Comparison of ENCODE assay signal across 7 mouse cellular contexts in the genomic region with DNA sequence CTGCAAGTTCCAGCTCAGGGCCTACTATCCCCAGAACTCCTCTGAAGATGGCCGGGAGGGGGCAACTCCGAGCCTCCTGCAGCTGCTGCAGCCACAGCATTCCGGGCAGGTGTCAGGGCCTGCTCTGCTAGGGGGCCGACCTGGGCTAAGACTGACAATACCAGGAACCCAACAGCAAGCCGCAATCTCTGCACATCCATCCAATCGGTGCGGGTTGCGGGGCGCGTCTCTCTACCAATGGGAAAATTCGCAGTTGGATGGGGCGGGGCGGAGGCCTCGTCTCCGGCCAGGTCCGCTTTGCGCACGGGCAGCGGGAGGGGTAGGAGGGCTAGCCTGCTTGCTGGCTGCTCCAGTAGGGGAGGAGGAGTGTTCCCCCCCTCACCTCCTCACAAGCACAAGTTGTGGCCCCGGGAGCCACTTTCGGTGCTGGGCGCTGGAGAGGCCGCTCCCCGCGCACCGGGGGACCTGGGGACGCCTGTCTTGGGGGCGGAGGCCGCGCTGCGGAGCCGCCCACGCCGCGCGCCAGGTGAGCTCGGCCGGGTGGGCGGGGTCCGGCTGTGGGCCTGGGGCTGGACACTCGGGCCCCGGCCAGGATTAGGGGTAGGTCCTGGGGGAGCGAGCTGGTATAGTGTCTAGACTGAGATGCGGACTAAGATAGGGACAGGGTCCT. TPM values are rescaled to one million over a fixed set of nuclear protein-coding genes. Genes with fewer than 3 reads are reported as not detected.
A peak's percentile ranks its signal among the peaks of the same experiment; 100 is the strongest.
DNase-seq lines count a peak whose midpoint lies in the region; ATAC-seq and TF ChIP-seq lines count a peak whose summit lies in the region.

A gene (minus strand): TSS at position 173 of the 670 bp plus-strand sequence.
A gene (plus strand): TSS at position 252 of the 670 bp plus-strand sequence.

- ATAC-seq in embryonic facial prominence, embryonic 12.5 days (ENCODE audit: insufficient number of reproducible peaks, insufficient read depth, low FRiP score, low TSS enrichment): peak; percentile 86
- ATAC-seq in limb, embryonic 11.5 days (ENCODE audit: insufficient number of reproducible peaks, low FRiP score, low TSS enrichment, low read depth): peak; percentile 81
- ATAC-seq in midbrain, embryonic 14.5 days (ENCODE audit: low FRiP score, low TSS enrichment): peak; percentile 88

- peak; percentile 95 for DNase-seq in adrenal gland, postnatal 14 days
- DNase-seq in heart, adult 18-20 months: peak; percentile 90 to 93
- DNase-seq in kidney, adult 2 months: peak; percentile 98
- peak; percentile 94 for DNase-seq in limb, embryonic 11.5 days (ENCODE audit: low spot score)
- peak; percentile 96 for DNase-seq in midbrain, embryonic 14.5 days
- peak; percentile 36 for DNase-seq in spleen, adult 12 weeks (ENCODE audit: low spot score)

- peak within 1 kb of the TSS; percentile 81 for H3K4me2 ChIP-seq in embryonic facial prominence, embryonic 12.5 days (replicated peaks)
- H3K4me2 ChIP-seq in limb, embryonic 11.5 days (ENCODE audit: low read depth, severe bottlenecking): peak within 1 kb of the TSS; percentile 98
- peak within 1 kb of the TSS; percentile 73 for H3K4me2 ChIP-seq in midbrain, embryonic 14.5 days (ENCODE audit: low read length)

- WGBS in embryonic facial prominence, embryonic 12.5 days: under 1% methylated on average over 44 of the region's 44 CpGs
- WGBS in kidney, adult 2 months: under 1% methylated on average over 44 of the region's 44 CpGs
- WGBS in limb, embryonic 11.5 days: under 1% methylated on average over 44 of the region's 44 CpGs
- WGBS in midbrain, embryonic 14.5 days: under 1% methylated on average over 44 of the region's 44 CpGs

- H3K9ac ChIP-seq in embryonic facial prominence, embryonic 12.5 days: peak within 1 kb of the TSS; percentile 68
- peak within 1 kb of the TSS; percentile 55 for H3K9ac ChIP-seq in limb, embryonic 11.5 days (ENCODE audit: low read length)
- peak within 1 kb of the TSS; percentile 82 for H3K9ac ChIP-seq in midbrain, embryonic 14.5 days (replicated peaks; ENCODE audit: low read length)

- H3K9me3 ChIP-seq in embryonic facial prominence, embryonic 12.5 days: no peaks in the 10 kb centered on the region
- no peaks in the 10 kb centered on the region for H3K9me3 ChIP-seq in limb, embryonic 11.5 days (ENCODE audit: control insufficient read depth, low read length)
- no peaks in the 10 kb centered on the region for H3K9me3 ChIP-seq in midbrain, embryonic 14.5 days (ENCODE audit: control insufficient read depth, low read length)

- H3K4me3 ChIP-seq in embryonic facial prominence, embryonic 12.5 days: peak within 1 kb of the TSS; percentile 69
- peak within 1 kb of the TSS; percentile 79 for H3K4me3 ChIP-seq in kidney, adult 2 months (ENCODE audit: insufficient read depth, low read depth, low read length)
- peak within 1 kb of the TSS; percentile 71 for H3K4me3 ChIP-seq in limb, embryonic 11.5 days (ENCODE audit: low read depth, low read length)
- H3K4me3 ChIP-seq in midbrain, embryonic 14.5 days (replicated peaks; ENCODE audit: low read depth, low read length): peak within 1 kb of the TSS; percentile 93

- no peak within 1 kb of the TSS for H3K27ac ChIP-seq in embryonic facial prominence, embryonic 12.5 days
- H3K27ac ChIP-seq in kidney, adult 2 months (ENCODE audit: insufficient read depth, low read depth, low read length): peak within 1 kb of the TSS; percentile 20; the same call in 1 of the 2 replicates
- no peak within 1 kb of the TSS for H3K27ac ChIP-seq in limb, embryonic 11.5 days (replicated peaks; ENCODE audit: low read depth, low read length)
- H3K27ac ChIP-seq in midbrain, embryonic 14.5 days (replicated peaks; ENCODE audit: low read depth, low read length): peak within 1 kb of the TSS; percentile 72

- H3K4me1 ChIP-seq in embryonic facial prominence, embryonic 12.5 days: peaks cover 11% of the 10 kb centered on the region; the same call in 1 of the 2 replicates
- peaks cover 3% of the 10 kb centered on the region; the same call in 1 of the 2 replicates for H3K4me1 ChIP-seq in kidney, adult 2 months (ENCODE audit: control insufficient read depth, insufficient read depth, low read length)
- peaks cover 7% of the 10 kb centered on the region; the same call in 1 of the 2 replicates for H3K4me1 ChIP-seq in limb, embryonic 11.5 days (ENCODE audit: control insufficient read depth, insufficient read depth, low read length)
- peaks cover 25% of the 10 kb centered on the region for H3K4me1 ChIP-seq in midbrain, embryonic 14.5 days (ENCODE audit: control insufficient read depth, insufficient read depth, low read length)

- TF ChIP-seq POLR2A in kidney, adult 2 months (IDR thresholded peaks at IDR 0.05; ENCODE audit: low read depth, low read length): no peak

- H3K27me3 ChIP-seq in embryonic facial prominence, embryonic 12.5 days: peaks cover 36% of the 10 kb centered on the region
- no peaks in the 10 kb centered on the region for H3K27me3 ChIP-seq in kidney, adult 2 months (replicated peaks; ENCODE audit: control insufficient read depth, insufficient read depth, low read length)
- peaks cover 14% of the 10 kb centered on the region for H3K27me3 ChIP-seq in limb, embryonic 11.5 days (ENCODE audit: control insufficient read depth, insufficient read depth, low read length)
- H3K27me3 ChIP-seq in midbrain, embryonic 14.5 days (ENCODE audit: control insufficient read depth, insufficient read depth, low read length): no peaks in the 10 kb centered on the region

- no peaks in the 10 kb centered on the region for H3K36me3 ChIP-seq in embryonic facial prominence, embryonic 12.5 days
- H3K36me3 ChIP-seq in kidney, adult 2 months (ENCODE audit: control insufficient read depth, insufficient read depth, low read length): no peaks in the 10 kb centered on the region
- no peaks in the 10 kb centered on the region for H3K36me3 ChIP-seq in limb, embryonic 11.5 days (ENCODE audit: control insufficient read depth, insufficient read depth, low read length)
- peaks cover 4% of the 10 kb centered on the region; the same call in 1 of the 2 replicates for H3K36me3 ChIP-seq in midbrain, embryonic 14.5 days (ENCODE audit: control insufficient read depth, insufficient read depth, low read length)

- no peak; the same call in 1 of the 2 replicates for TF ChIP-seq CTCF in kidney, adult 2 months (conservative IDR thresholded peaks at IDR 0.05; ENCODE audit: insufficient read depth, insufficient read length, low read depth, low read length)

RNA-seq across cellular contexts. Expression of the first gene that starts in this region (rescaled TPM):
- total RNA-seq in adrenal gland, postnatal 14 days (2021): 30.2 and 30.5 TPM in 2 replicates
- polyA plus RNA-seq in embryonic facial prominence, embryonic 12.5 days (2016; fragmentation: Nextera tagmentation; extraction: Ambion mirVana): 22.5 and 30.1 TPM in 2 replicates
- 100 to 1,000 TPM; 170 to 176 TPM for total RNA-seq in heart, adult 18-20 months (2021)
- 147 and 158 TPM in 2 replicates for polyA plus RNA-seq in kidney, adult 2 months (2012; rRNA removed)
- polyA plus RNA-seq in limb, embryonic 11.5 days (2014; fragmentation: Nextera tagmentation; extraction: Ambion mirVana): 20.1 and 21.2 TPM in 2 replicates
- 70.0 TPM in 2 replicates for polyA plus RNA-seq in midbrain, embryonic 14.5 days (2014; fragmentation: Nextera tagmentation; extraction: Ambion mirVana)

RNA-seq across cellular contexts. Expression of the second gene that starts in this region (rescaled TPM):
- 30.0 and 30.2 TPM in 2 replicates for total RNA-seq in adrenal gland, postnatal 14 days (2021)
- 44.4 and 47.0 TPM in 2 replicates for polyA plus RNA-seq in embryonic facial prominence, embryonic 12.5 days (2016; fragmentation: Nextera tagmentation; extraction: Ambion mirVana)
- total RNA-seq in heart, adult 18-20 months (2021): 10 to 100 TPM; 13.1 to 15.1 TPM
- 94.2 and 98.5 TPM in 2 replicates for polyA plus RNA-seq in kidney, adult 2 months (2012; rRNA removed)
- polyA plus RNA-seq in limb, embryonic 11.5 days (2014; fragmentation: Nextera tagmentation; extraction: Ambion mirVana): 32.9 and 33.2 TPM in 2 replicates
- polyA plus RNA-seq in midbrain, embryonic 14.5 days (2014; fragmentation: Nextera tagmentation; extraction: Ambion mirVana): 70.2 and 70.4 TPM in 2 replicates

Comparison
In these comparisons a context has a peak if more than half of its experiments do, and no peak if none do; other contexts are left out.
1. DNase-seq: peak in every context shown above with its lines; median percentile 98 in kidney, adult 2 months; 96 in midbrain, embryonic 14.5 days; 95 in adrenal gland, postnatal 14 days; 94 in limb, embryonic 11.5 days; 92 in heart, adult 18-20 months; 36 in spleen, adult 12 weeks.
2. H3K27ac ChIP-seq: peak in kidney, adult 2 months (single experiment) and midbrain, embryonic 14.5 days (single experiment); none in embryonic facial prominence, embryonic 12.5 days (single experiment) and limb, embryonic 11.5 days (single experiment).
3. Peak in every context shown above with its lines, with median percentiles within 50 percentile points of each other: ATAC-seq, H3K4me2 ChIP-seq, H3K4me3 ChIP-seq and H3K9ac ChIP-seq.